Mouse (Mus musculus): Measurements from ENCODE around the gene 4921517D22Rik.

Gene 4921517D22Rik

DNA sequence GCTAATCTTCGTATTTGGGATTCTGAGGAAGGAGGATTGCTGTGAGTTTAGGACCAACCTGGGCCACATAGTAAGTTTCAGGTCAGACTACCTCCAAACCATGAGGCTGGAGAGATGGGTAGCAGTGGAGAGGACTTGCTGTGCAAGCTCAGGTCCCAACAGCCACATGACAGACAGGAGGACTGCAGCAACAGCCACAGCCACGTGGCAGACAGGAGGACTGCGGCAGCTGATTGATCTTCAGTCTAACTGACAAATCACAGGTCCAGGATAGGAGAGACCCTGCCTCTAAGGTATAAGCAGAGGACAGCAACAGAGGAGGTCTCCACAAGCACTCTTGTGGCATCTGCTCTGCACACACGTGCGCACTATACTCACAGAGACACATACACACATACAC is 36.1 kb downstream of the 4921517D22Rik start:
- DNase-seq: no peak

DNA sequence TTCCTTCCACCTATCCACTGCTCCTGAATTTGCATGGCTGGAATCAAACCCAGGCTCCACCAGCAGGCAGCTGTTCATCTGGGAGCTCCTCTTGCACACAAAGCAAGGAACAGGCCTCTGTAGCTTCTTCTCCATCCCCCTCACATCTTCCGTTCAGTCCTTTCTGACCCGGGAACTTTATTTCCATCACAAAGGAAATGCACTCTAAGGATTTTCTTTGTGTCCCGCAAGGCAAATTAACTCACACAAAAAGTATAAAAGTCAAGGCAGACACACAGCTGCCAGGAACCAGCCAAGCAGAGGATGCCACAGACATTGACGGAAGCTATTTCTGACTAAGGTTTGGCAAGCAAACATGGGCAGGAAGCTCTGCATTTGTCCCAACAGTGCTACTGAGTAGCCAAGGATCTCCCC is 36.9 kb downstream of the 4921517D22Rik start:
- no peak for DNase-seq

DNA sequence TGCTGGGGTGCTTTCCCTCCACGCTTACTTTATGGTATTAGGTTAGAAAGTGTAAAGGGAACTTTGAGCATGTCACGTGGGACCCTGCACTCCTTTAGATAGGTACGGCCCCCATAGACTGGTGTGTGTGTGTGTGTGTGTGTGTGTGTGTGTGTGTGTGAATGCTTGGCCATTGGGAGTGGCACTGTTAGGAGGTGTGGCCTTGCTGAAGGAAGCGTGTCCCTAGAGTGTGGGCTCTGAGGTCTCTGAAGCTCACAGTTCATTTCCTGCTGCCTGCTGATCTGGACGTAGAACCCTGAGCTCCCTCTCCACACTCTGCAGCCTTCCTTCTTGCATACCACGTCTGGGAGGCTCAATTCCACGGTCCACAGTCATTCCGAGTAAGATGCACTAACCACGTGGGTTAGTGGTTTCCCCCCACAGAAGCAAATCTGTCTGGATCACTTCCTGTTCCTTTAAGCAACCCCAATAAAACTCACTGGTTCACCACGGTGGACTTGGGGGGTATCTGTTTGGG is 37.5 kb downstream of the 4921517D22Rik start:
- no peak for DNase-seq

DNA sequence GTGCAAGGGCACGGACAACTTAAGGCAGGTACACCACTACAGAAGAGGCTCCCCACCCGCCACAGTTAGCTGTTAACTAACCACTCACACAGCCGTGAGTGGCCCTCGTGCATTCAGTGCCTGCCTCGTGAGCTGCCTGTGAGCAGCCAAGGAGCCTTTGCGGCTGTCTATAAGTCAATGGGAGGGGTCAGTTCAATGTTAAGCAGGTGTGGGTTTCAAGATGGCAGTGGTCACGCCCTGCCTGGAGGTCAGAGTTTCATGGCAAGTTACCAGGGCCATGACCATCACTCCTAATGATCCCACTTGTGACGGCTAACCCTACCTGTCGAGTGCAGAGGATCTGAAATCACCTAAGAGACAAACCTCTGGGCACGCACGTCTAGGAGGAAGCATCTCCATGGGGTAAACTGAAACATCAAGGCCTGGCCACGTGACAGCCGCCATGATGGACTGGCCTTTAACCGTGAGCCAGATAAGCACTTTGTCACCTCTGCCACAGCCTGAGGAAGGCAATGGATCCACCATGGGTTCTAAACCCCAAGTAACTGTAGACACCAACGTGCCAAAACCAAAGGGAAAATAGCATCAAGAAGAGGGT is 38.1 kb downstream of the 4921517D22Rik start:
- DNase-seq: no peak

DNA sequence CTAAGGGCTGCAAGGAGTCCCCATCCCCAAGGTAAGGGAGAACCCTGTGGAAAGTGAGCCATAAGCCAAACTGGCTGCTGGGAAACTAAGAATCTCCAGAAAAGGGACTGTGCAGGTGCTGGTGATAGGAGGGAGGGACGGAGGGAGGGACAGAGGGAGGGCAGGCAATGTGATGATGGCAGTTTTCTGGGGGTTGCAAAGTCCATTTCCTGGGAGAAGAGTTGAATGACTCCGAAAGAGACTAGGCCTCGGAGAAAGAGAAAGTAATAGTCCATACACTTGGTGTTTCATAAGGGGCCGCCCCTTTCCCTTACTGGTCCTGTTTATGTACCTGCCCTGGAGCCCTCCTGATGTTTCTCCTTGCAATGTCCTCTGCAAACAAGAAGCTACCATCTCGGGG is 39.4 kb downstream of the 4921517D22Rik start:
- no peak for DNase-seq

DNA sequence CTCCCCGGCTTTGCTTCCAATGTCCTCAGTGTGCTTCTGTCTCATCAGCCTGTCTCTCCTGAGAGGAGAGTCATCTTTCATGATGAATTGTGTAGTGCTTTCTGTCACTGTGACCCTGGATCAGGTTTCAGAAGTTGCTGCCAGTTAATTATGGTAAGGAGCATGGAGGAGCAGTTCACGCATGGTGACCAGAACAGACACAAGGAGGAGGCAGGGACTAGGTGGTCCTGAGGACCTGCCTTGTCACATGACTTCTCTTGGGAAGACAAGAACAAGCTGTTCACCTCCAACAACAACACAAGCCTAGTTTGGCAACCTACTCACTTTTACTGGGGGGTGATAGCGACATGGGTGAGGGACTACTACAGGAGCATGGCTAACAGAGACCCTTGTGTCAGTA is 40.8 kb downstream of the 4921517D22Rik start:
- DNase-seq: no peak

DNA sequence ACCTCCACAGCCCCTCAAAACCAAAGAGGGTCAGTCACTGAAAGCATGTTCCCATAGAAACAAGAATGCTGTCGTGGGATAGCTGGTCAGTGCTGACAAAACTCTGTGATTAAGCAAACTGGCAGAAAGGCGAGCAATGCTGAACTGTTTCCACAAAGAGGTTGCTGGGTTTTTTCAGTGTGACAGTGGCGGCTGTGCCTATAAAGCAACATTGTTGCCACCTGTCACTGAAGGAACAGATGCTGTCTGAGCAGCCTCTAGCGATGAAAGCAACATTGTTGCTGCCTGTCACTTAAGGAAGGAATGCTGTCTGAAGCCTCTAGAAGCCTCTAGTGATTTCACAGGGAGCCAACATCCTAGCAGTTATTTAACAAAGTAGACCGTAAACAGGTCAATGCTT is 41.3 kb downstream of the 4921517D22Rik start:
- peak; percentile 34 for DNase-seq

DNA sequence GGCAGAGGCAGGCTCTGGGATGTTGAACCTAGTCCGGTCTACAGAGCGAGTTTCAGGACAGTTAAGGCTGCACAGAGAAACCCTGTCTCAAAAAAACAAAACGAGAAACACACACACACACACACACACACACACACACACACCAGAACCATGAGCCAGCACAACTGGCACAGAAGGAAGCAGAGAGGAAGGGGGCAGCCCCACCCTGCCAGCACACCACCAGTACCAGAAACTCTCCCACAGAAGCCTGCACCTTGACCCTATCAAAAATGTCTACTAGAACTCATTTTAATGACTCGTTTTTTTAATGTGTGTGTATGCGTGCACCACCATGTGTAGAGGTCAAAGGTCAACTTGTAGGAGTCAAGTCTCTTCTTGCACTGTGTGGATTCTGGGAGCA is 44.1 kb downstream of the 4921517D22Rik start:
- no peak for DNase-seq

DNA sequence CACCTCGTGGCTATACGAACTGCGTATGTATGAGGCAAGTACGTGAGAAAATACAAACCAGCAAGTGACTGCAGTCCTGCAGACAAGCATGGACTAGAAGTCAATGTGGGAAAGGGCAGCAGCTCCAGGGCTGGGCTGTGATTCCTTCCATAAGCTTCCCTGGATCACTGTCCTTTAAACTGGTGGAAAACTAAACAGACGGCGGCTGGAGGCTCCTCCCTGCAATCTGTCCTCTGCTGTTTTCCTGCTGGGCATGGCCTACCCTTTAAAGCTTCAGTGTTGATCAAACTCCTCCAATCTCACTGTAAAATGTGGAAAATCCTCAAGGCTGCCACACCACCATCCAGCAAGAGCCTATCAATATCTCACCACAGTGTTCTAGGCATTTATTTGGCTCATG is 45.3 kb downstream of the 4921517D22Rik start:
- DNase-seq: no peak

DNA sequence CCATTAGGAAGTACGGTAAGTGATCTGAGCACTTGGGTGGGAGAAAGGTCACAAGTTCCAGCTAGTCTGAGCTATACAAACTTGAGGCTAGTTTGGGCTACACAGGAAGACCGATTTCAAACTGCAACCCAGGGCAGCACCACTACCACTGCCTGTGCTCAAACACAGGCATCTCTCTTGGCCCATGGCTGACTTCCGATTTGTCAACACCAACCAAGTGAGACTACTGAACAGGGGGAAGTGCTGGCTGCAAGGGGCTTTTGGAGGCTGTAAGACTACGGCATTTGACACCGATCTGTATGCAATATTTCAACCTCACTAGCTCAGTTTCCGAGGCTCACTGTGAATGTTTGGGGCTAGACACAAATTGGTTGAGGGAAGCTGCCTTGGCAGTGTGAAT is 46.4 kb downstream of the 4921517D22Rik start:
- no peak for DNase-seq

DNA sequence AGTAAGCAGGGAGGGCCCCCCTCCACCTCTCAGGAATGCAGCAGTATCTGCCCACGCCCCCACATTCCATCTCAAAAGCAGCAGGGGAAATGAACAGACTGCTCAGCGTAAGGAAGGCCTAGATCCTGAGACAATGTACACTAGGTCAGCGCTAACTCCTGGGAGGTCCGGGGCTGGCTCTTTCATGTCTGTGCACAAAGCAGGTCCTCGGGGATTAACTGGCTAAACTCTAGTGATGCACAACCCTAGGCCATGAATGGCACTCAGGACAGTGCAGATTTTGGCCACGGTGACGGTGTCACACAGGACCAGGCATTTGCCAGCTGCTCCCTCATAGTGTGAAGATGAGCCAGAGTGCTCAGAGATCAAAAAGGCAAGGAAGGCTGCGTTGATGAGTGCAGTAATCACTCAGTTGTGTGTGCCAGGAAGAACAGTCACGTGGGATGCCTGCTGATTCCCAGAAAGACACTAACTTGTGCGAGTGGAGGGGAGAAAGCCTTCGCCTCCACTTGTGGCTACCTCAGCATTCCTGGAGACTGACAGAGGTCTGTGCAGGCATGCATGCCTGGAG is 47.1 kb downstream of the 4921517D22Rik start:
- peak; percentile 39 for DNase-seq

DNA sequence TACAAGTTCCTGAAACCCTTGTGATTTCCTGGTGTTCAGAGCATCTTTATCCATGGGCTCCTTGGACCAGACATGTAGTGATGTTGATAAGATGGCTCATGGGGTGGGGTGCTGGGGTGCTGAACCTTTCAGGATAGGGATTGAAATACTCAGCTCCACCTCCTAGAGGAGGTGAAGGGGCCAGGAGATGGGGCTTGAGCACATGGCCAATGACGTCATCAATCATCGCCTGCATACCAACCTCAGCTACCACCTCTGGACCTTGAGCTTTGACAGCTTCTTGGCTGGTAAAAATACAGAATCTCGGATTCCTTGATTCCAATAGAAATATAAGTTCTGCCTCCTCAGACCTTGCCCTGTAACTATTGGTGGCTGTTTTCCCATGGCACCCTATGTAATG is 48.4 kb downstream of the 4921517D22Rik start:
- DNase-seq: no peak

DNA sequence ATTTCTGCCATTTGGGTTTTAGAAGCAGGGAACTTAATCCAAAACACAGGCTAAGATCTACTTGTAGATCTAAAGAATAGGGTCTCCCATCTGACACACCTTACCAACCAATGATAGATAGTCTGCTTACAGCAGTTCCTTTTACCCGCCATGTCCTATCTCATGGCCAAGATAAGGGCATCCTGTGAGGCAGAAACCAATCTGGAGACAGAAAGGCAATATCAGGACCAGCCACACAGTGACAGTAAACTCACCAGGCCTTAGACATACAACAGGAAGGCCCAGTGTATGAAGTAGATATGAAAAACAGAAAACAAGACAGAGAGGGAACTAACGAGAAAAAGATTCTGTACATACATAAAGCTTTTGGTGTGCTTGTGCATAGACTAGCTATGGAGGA is 51.1 kb downstream of the 4921517D22Rik start:
- DNase-seq: no peak

DNA sequence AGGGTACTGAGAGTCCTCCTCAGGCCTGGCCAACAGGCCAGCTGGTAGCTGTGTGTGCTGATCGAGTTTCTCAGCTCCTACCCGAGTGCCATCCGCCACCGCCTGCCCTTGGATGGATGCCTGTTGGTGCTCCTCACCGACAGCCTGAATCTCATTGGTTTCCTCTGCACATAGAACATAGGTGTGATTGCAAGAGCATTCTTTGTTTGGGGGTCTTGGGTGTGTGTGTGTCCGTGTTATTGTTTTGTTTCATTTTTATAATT is 53.8 kb downstream of the 4921517D22Rik start:
- DNase-seq: no peak

DNA sequence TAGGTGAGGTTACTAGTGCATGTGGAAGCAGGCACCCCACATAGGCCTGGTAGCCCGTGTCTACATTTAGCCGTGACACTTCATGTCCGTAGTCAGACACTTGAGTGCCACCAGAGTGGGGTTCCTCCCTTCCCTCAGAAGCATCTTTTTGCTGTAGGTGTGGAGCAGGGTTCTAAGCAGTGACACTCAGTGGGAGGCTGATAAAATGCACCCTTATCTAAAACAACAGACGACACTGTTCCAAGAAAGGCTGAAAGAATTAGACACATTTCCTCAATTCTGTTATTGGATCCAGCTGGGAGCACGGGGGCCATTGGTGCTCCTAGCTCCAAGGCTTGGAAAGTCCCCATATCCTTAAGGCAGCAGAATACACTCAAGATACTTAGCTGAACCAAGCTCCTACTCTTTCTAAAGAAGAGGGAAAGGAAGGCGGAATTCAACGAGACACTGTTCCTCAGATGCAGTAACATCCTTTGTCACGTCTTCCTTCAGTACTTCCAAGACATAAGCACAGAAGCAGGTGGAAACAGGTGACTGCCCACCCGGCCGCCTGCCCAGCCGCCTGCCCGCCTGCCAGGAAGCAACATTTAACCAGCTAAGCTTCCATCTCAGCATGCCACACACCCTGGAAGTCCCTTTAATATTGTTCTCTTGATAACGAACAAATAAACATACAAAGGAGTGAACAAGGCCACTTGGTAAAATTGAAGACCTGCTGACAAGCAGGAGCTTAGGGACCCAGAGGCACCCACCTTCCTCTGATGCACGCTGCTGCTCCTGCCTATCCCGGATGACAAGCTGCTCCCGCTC is 54.3 kb downstream of the 4921517D22Rik start:
- no peak for DNase-seq

DNA sequence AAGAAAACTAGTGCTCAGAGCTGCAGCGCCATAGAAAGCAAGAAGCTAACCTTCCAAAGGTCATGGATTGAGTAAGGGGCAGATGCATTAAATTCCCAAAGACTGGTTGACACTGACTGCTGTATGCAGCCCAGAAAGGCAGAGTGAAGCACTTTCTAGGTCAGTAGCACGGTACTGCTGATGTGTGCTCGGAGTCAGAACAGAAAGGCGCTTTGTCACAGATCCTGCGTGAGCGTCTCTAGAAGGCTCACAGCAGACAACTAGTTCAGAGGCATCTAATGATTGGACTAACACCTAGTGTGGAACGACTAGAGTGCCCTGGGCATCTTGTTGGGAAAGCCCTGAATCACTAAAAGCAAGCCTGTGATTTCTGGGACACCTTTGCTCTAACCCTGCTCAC is 56.1 kb downstream of the 4921517D22Rik start:
- no peak for DNase-seq

All from retina, postnatal 1 day (tissue).